Mouse (Mus musculus) intestine, embryonic 14.5 days (tissue): ENCODE measurements around the gene Vmn2r34. TPM values are rescaled to one million over a fixed set of nuclear protein-coding genes. Genes with fewer than 3 reads are reported as not detected.
"Not testable (repeated sequence)": the region's sequence is repeated elsewhere in the genome, so short reads cannot be mapped to it uniquely, and the experiment has no call there.

Source experiments
- ATAC-seq: fragments of 200-750 bp; cut with Nextera tagmentation; replicated peaks from 2 replicates; pipeline ENCODE4 v1.8.0; 2017; ENCODE audit warnings: low read depth, moderate number of reproducible peaks, moderate TSS enrichment, moderate library complexity; ENCODE audit not compliant: low FRiP score, low TSS enrichment
- DNase-seq: peaks from one replicate; pipeline ENCODE4 v3.0.0-alpha.2; 2018; ENCODE audit warnings: low spot score
- H3K27ac ChIP-seq: fragments of 300-500 bp; sonication (generic); 2 replicates; pipeline ENCODE4 v1.5.1; 2014; ENCODE audit warnings: low read depth, mild to moderate bottlenecking, control low read depth
- H3K27me3 ChIP-seq: fragments of 300-500 bp; sonication (generic); replicated peaks from 2 replicates; pipeline ENCODE4 v1.6.1; 2014; ENCODE audit warnings: low read length, control low read depth; ENCODE audit not compliant: control insufficient read depth, insufficient read depth
- H3K36me3 ChIP-seq: fragments of 300-500 bp; sonication (generic); 2 replicates; pipeline ENCODE4 v1.6.1; 2014; ENCODE audit warnings: low read length, control low read depth; ENCODE audit not compliant: control insufficient read depth, insufficient read depth
- H3K4me1 ChIP-seq: fragments of 300-500 bp; sonication (generic); replicated peaks from 2 replicates; pipeline ENCODE4 v1.6.1; 2014; ENCODE audit warnings: low read length, control low read depth, mixed read lengths; ENCODE audit not compliant: control insufficient read depth, insufficient read depth
- H3K4me2 ChIP-seq: fragments of 300-500 bp; sonication (generic); 2 replicates; pipeline ENCODE4 v1.6.1; 2014; ENCODE audit warnings: low read length
- H3K4me3 ChIP-seq: fragments of 300-500 bp; sonication (generic); 2 replicates; pipeline ENCODE4 v1.5.1; 2014; ENCODE audit warnings: low read depth, low read length, control low read depth, mixed read lengths
- H3K9ac ChIP-seq: fragments of 300-500 bp; sonication (generic); 2 replicates; pipeline ENCODE4 v1.6.1; 2014; ENCODE audit warnings: mild to moderate bottlenecking, low read length
- H3K9me3 ChIP-seq: fragments of 300-500 bp; sonication (generic); 2 replicates; pipeline ENCODE4 v1.6.1; 2016; ENCODE audit warnings: low read length, control low read depth; ENCODE audit not compliant: control insufficient read depth
- WGBS: fragments of 180-500 bp; shearing (Covaris S2); extraction: QIAGEN DNeasy Blood & Tissue Kit; methylation state at CpG from one replicate; pipeline ENCODE4 v1.1.7; 2014; 5-methylcytosine and 5-hydroxymethylcytosine counted together
- polyA plus RNA-seq: library from polyadenylated mRNA; unstranded; fragments of >200 nt; fragmentation: Nextera tagmentation; extraction: Ambion mirVana; gene quantifications from 2 replicates; pipeline ENCODE4 v1.2.1, GENCODE M21; 2014

The Vmn2r34 gene
- polyA plus RNA-seq, result not detected in 2 replicates

DNA sequence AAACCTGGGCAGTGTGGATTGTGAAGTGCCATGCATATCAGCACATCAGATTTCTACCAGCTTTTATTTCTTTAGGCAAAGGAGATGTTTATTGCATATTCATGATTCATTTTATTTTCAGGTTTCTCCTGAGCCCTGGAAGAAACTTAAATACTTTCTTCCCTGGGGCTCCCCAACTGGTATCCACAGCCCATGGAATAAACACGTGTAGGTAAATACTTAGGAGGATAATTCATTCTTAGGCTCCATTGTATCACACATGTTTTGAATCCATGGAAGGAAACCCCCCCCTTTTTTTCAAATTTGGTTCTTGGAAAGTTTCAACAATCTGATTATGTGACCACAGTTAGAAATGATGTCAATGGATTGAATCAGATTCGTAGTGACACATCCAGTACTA is at the start of gene Vmn2r34:
Gene Vmn2r34, minus strand, starts transcription at position 101 of the 400 bp plus-strand sequence.
- H3K27me3 ChIP-seq, H3K9ac ChIP-seq, H3K4me1 ChIP-seq, H3K4me2 ChIP-seq, DNase-seq, H3K4me3 ChIP-seq, ATAC-seq, H3K36me3 ChIP-seq, H3K9me3 ChIP-seq, H3K27ac ChIP-seq: not testable (repeated sequence)
- WGBS, result no CpG with 5 or more reads among the region's 2 CpGs

DNA sequence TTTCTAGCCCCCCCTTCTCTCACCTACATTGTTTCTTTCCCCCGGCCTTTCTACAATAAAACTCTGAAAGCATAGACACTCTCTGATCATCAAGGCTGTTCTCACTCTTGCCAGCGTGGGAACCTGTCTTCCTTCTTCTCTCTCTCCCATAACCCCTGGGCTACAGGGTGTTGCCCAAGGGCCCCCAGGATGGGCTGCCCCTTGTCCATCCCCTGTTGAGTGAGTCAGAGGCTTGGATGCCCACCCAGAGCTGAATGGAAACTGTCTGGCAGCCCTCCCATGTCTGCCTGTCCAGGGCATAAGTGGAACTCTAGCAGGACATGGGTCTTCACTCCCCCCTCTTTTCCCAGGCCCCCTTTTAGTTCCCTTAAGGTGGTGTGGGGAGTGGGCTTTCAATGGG is 15.3 kb downstream of the Vmn2r34 start:
- H3K27me3 ChIP-seq, H3K4me1 ChIP-seq, H3K9me3 ChIP-seq, H3K4me2 ChIP-seq, H3K27ac ChIP-seq, DNase-seq, H3K4me3 ChIP-seq, ATAC-seq, H3K36me3 ChIP-seq, H3K9ac ChIP-seq: not testable (repeated sequence)
- WGBS, result 75% methylated on average over 2 of the region's 2 CpGs

Other genes with a start within 250 kb of the Vmn2r34 start
- not detected in 2 replicates for gene Vmn2r32, start 209.5 kb downstream of the Vmn2r34 start, polyA plus RNA-seq
- not detected in 2 replicates for gene Vmn2r33, start 122.7 kb downstream of the Vmn2r34 start, polyA plus RNA-seq
- gene Vmn2r35, start 130.4 kb upstream of the Vmn2r34 start, polyA plus RNA-seq, result not detected in 2 replicates
- not detected in 2 replicates for gene Vmn2r36, start 213.0 kb upstream of the Vmn2r34 start, polyA plus RNA-seq